Mouse (Mus musculus) erythroblast, embryonic 14.5 days (primary cell): Measurements from ENCODE around the gene Thsd4.

Experiments
- GATA1 ChIP-seq: IDR thresholded peaks from 2 replicates; pipeline ENCODE4 v1.6.1; 2012; ENCODE audit warnings: low read length, inconsistent platforms, mixed read lengths
- TAL1 ChIP-seq: IDR thresholded peaks from 3 replicates; pipeline ENCODE4 v1.6.1; 2012; ENCODE audit warnings: low read length, inconsistent platforms, mixed read lengths

GRCm38 (mm10) chr9:60227727-60228126 is 294.1 kb downstream of the Thsd4 start:
- TF ChIP-seq GATA1 (no peak), TAL1 (no peak)
